Mouse (Mus musculus) kidney, postnatal 4 days (tissue): ENCODE measurements at regions not wholly inside any gene's neighbourhood (a gene's known extent, or its start where the extent isn't known, plus 50 kb on each side); places are given as distances from the start of the nearest gene placed in this dataset.

ENCODE experiments used
- DNase-seq, 2 experiments: peaks; one replicate each; pipeline ENCODE4 v3.0.0; 2021; ENCODE audit warnings: mixed read lengths in 2 of 2

- peak; percentile 1 to 5 for DNase-seq
These were observed 614.2 kb upstream of the Pou3f4 start for GRCm38 (mm10) chrX:110199902-110200301.
